Mouse (Mus musculus): Measurements from ENCODE around the gene Smyd3.

DNA sequence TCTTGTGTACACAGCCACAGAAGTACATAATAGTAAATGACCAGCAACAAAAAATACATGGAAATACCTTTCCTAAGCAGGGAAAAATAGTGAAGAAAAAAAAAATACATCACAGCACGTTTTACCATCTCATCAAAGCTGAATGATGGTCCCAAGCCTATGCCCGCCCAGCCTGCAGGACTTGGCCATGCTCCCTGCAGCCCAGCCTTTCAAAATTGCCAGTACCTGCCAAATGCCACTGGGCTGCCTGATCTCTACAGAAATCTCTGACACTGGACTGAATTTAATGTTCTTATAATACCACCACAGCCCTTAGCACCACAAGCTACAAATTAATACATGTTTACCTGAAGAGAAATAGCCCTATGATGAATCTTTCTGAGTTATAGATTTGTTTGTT is 133.5 kb downstream of the Smyd3 start:
- TF ChIP-seq CTCF (IDR thresholded peaks at IDR 0.05; ENCODE audit: low read depth, low read length) (no peak), EP300 (IDR thresholded peaks at IDR 0.05; ENCODE audit: insufficient read depth, low read depth, low read length) (no peak), POLR2A (IDR thresholded peaks at IDR 0.05; ENCODE audit: insufficient read depth, low read length) (no peak)
